Mouse (Mus musculus) monocyte, adult 5-6 weeks (primary cell): ENCODE data around the gene Lyl1. TPM values are rescaled to one million over a fixed set of nuclear protein-coding genes. Genes with fewer than 3 reads are reported as not detected.

Experiments
- total RNA-seq: library from RNA; stranded (forward); fragments of 200-1000, 200-491, 200-594 nt; gene quantifications from 3 replicates; pipeline ENCODE4 v1.2.3, GENCODE M21; 2017

The Lyl1 gene
- total RNA-seq, 1 experiment from 2014 or later, result 45.0 TPM

Other genes with a start within 250 kb of the Lyl1 start
- 92.1 to 198 TPM (median 119 TPM) in 3 replicates for gene Ier2, start 38.6 kb upstream of the Lyl1 start, total RNA-seq
- 40.1 to 46.6 TPM (median 44.7 TPM) in 3 replicates for gene Trmt1, start 15.2 kb upstream of the Lyl1 start, total RNA-seq
- gene Nacc1, start 13.6 kb upstream of the Lyl1 start, total RNA-seq, result 29.0 to 50.5 TPM (median 36.3 TPM) in 3 replicates
- 6.4 to 8.9 TPM (median 8.2 TPM) in 3 replicates for gene G430095P16Rik, start 21.6 kb downstream of the Lyl1 start, total RNA-seq
- gene Nfix, start 98.9 kb downstream of the Lyl1 start, total RNA-seq, result 8.1 to 16.7 TPM (median 9.9 TPM) in 3 replicates
- 3.6 to 4.0 TPM (median 3.8 TPM) in 3 replicates for gene Dand5, start 121.4 kb downstream of the Lyl1 start, total RNA-seq
- 10.0 to 12.8 TPM (median 11.2 TPM) in 3 replicates for gene Gadd45gip1, start 130.1 kb downstream of the Lyl1 start, total RNA-seq
- gene Rad23a, start 139.2 kb downstream of the Lyl1 start, total RNA-seq, result 31.6 to 37.2 TPM (median 34.2 TPM) in 3 replicates
- 1,036 to 1,300 TPM (median 1,079 TPM) in 3 replicates for gene Calr, start 145.5 kb downstream of the Lyl1 start, total RNA-seq
- gene Farsa, start 155.5 kb downstream of the Lyl1 start, total RNA-seq, result 32.5 to 56.1 TPM (median 35.3 TPM) in 3 replicates
- gene Syce2, start 170.7 kb downstream of the Lyl1 start, total RNA-seq, result 2.9 to 13.7 TPM (median 7.4 TPM) in 3 replicates
- 16.8 to 25.3 TPM (median 18.7 TPM) in 3 replicates for gene Gcdh, start 192.5 kb downstream of the Lyl1 start, total RNA-seq
- gene Klf1, start 200.5 kb downstream of the Lyl1 start, total RNA-seq, result not detected in 3 replicates
- 24.4 to 37.4 TPM (median 29.6 TPM) in 3 replicates for gene Dnase2a, start 207.1 kb downstream of the Lyl1 start, total RNA-seq
- gene Mast1, start 235.9 kb downstream of the Lyl1 start, total RNA-seq, result 0.11 TPM in 1 of 3 replicates, not detected in the others
- gene Rtbdn, start 245.5 kb downstream of the Lyl1 start, total RNA-seq, result not detected in 3 replicates